Mouse (Mus musculus): ENCODE measurements around the gene Asb18. TPM values are rescaled to one million over a fixed set of nuclear protein-coding genes. Genes with fewer than 3 reads are reported as not detected.

Asb18 gene
- total RNA-seq, 1 experiment = not detected

DNA sequence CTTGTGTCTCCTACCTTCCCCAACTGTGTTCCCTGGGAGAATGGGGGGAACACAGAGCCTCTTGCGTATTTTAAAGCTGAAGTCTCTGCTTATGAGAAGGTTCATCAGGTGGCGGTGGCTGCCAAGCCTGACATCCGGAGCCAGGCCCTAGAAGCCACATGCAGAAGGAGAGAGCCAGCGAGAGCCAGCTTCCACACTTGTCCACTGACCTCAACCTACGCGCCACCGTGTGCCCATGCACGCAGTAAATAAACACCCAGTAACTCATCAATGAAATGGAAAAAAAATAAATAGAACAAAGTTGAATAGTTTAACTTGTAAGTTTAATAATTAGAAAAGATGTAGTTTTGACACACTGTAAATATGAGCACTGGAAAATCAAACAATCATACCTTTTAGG, 104.7 kb downstream of the Asb18 start:
- no peak for TF ChIP-seq ZC3H11A (IDR thresholded peaks at IDR 0.05; ENCODE audit: borderline replicate concordance, low read depth, low read length)
- no peak for TF ChIP-seq ZNF384 (IDR thresholded peaks at IDR 0.05; ENCODE audit: low read depth, low read length)
- TF ChIP-seq CHD2 (IDR thresholded peaks at IDR 0.05; ENCODE audit: low read depth, low read length) = no peak
- TF ChIP-seq MAFK (IDR thresholded peaks at IDR 0.05; ENCODE audit: insufficient read depth, low read depth, low read length) = no peak
- no peak for TF ChIP-seq HCFC1 (IDR thresholded peaks at IDR 0.05; ENCODE audit: borderline replicate concordance, insufficient read depth, low read length)
- Histone ChIP-seq H3K9ac (ENCODE audit: insufficient read depth, low read depth, low read length, poor library complexity, severe bottlenecking) (no peak overlapping the region), H3K27ac (ENCODE audit: insufficient read depth, low read depth, low read length, poor library complexity, severe bottlenecking) (no peak overlapping the region), H3K9me3 (ENCODE audit: control insufficient read depth, insufficient read depth, low read depth, low read length) (no peaks in the 10 kb centered on the region), H3K4me1 (ENCODE audit: control insufficient read depth in 2 of 2, insufficient read depth in 2 of 2, low read length in 2 of 2, poor library complexity in 1 of 2) (peaks cover 4 to 15% of the 10 kb centered on the region in 2 experiments; a peak in 3 of 4 replicates), H3K4me3 (ENCODE audit: insufficient read depth in 1 of 2, low read depth in 1 of 2, low read length in 2 of 2, poor library complexity in 1 of 2, severe bottlenecking in 1 of 2) (no peak overlapping the region), H3K36me3 (ENCODE audit: control insufficient read depth, insufficient read depth, low read length, poor library complexity, severe bottlenecking) (no peaks in the 10 kb centered on the region)
- in situ Hi-C loops (cut with MboI; ENCODE audit: low sequenced_read_pairs in 2 of 2, unreplicated experiment in 2 of 2) = no loop called here
- DNase-seq (ENCODE audit: low read depth, low spot score) = no peak

DNA sequence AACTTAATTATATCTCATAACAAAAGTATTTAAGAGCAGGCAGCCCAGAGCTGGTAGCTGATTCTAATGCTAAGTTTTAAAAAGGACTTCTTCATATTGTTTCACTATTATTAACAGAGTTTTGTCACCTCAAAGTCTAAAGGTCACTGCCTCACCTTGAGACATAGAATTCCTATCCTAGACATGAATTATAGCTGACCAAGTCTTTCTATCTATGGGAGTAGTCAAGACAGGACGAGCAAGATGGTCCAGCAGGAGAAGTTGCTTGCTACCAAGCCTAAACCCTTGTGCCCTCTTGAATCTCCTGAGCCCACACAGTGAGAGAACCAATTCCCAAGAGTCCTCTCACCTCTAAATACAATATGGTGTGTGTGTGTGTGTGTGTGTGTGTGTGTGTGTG, 111.8 kb downstream of the Asb18 start:
- DNase-seq (ENCODE audit: low read depth, low spot score) = no peak
- H3K4me1 ChIP-seq (ENCODE audit: control insufficient read depth in 2 of 2, insufficient read depth in 2 of 2, low read length in 2 of 2, poor library complexity in 1 of 2) = no peaks in the 10 kb centered on the region
- in situ Hi-C loops (cut with MboI; ENCODE audit: low sequenced_read_pairs in 2 of 2, unreplicated experiment in 2 of 2) = no loop called here
- TF ChIP-seq CHD2 (IDR thresholded peaks at IDR 0.05; ENCODE audit: low read depth, low read length) = no peak
- no peak overlapping the region for H3K27ac ChIP-seq (ENCODE audit: insufficient read depth, low read depth, low read length, poor library complexity, severe bottlenecking)
- H3K36me3 ChIP-seq (ENCODE audit: control insufficient read depth, insufficient read depth, low read length, poor library complexity, severe bottlenecking) = no peaks in the 10 kb centered on the region
- H3K4me3 ChIP-seq (ENCODE audit: insufficient read depth in 1 of 2, low read depth in 1 of 2, low read length in 2 of 2, poor library complexity in 1 of 2, severe bottlenecking in 1 of 2) = no peak overlapping the region
- H3K9ac ChIP-seq (ENCODE audit: insufficient read depth, low read depth, low read length, poor library complexity, severe bottlenecking) = no peak overlapping the region
- H3K9me3 ChIP-seq (ENCODE audit: control insufficient read depth, insufficient read depth, low read depth, low read length) = no peaks in the 10 kb centered on the region

DNA sequence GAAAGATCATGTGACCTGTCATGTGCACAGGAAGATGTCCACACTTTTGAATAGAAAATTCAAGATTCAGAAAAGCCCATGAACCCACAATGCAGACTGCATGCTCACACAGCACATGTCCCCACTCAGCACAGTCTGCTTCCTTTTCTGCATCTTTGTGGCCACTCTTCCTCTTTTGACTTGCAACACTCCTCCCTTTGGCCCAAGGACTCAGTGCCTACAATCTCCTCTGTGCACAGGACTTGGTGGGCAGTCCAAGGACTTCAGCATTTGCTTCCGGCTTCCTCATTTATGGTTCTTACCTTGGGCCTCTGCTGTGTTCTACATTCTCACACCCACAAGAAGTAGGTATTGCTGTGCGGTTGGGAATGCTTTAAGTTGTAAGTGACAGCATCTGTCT, 112.2 kb downstream of the Asb18 start:
- TF ChIP-seq HCFC1 (IDR thresholded peaks at IDR 0.05; ENCODE audit: borderline replicate concordance, insufficient read depth, low read length) = no peak
- no peak for TF ChIP-seq ZC3H11A (IDR thresholded peaks at IDR 0.05; ENCODE audit: borderline replicate concordance, low read depth, low read length)

DNA sequence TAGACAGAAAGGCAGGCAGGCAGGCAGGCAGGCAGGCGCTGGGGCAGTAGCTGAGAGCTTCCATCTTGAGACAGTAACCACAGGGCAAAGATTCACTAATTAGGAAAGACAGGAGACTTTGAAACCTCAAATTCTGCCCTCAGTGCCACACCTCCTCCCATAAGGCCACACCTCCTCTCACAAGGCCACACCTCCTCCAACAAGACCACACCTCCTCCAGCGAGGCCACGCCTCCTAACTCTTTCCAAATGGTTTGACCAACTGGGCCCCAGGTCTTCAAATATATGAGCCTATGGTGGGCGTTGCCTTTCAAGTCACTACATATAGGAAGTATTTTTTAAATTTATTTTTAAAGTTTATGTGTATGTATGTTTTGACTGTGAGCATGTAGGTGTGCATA, 113.1 kb downstream of the Asb18 start:
- in situ Hi-C loops (cut with MboI; ENCODE audit: low sequenced_read_pairs in 2 of 2, unreplicated experiment in 2 of 2) = no loop called here
- H3K4me3 ChIP-seq (ENCODE audit: insufficient read depth in 1 of 2, low read depth in 1 of 2, low read length in 2 of 2, poor library complexity in 1 of 2, severe bottlenecking in 1 of 2) = no peak overlapping the region
- TF ChIP-seq ZNF384 (IDR thresholded peaks at IDR 0.05; ENCODE audit: low read depth, low read length) (no peak), ZC3H11A (IDR thresholded peaks at IDR 0.05; ENCODE audit: borderline replicate concordance, low read depth, low read length) (no peak)
- no peak overlapping the region for H3K27ac ChIP-seq (ENCODE audit: insufficient read depth, low read depth, low read length, poor library complexity, severe bottlenecking)
- H3K9ac ChIP-seq (ENCODE audit: insufficient read depth, low read depth, low read length, poor library complexity, severe bottlenecking) = no peak overlapping the region
- no peaks in the 10 kb centered on the region for H3K36me3 ChIP-seq (ENCODE audit: control insufficient read depth, insufficient read depth, low read length, poor library complexity, severe bottlenecking)
- H3K9me3 ChIP-seq (ENCODE audit: control insufficient read depth, insufficient read depth, low read depth, low read length) = no peaks in the 10 kb centered on the region
- peak; percentile 57 for DNase-seq (ENCODE audit: low read depth, low spot score)
- no peaks in the 10 kb centered on the region for H3K4me1 ChIP-seq (ENCODE audit: control insufficient read depth in 2 of 2, insufficient read depth in 2 of 2, low read length in 2 of 2, poor library complexity in 1 of 2)

More for the DNA sequence above, 112.2 kb downstream of the Asb18 start:
- no peak for DNase-seq (ENCODE audit: low read depth, low spot score)
- Histone ChIP-seq H3K9me3 (ENCODE audit: control insufficient read depth, insufficient read depth, low read depth, low read length) (no peaks in the 10 kb centered on the region), H3K4me3 (ENCODE audit: insufficient read depth in 1 of 2, low read depth in 1 of 2, low read length in 2 of 2, poor library complexity in 1 of 2, severe bottlenecking in 1 of 2) (no peak overlapping the region), H3K36me3 (ENCODE audit: control insufficient read depth, insufficient read depth, low read length, poor library complexity, severe bottlenecking) (no peaks in the 10 kb centered on the region), H3K9ac (ENCODE audit: insufficient read depth, low read depth, low read length, poor library complexity, severe bottlenecking) (no peak overlapping the region), H3K27ac (ENCODE audit: insufficient read depth, low read depth, low read length, poor library complexity, severe bottlenecking) (no peak overlapping the region), H3K4me1 (ENCODE audit: control insufficient read depth in 2 of 2, insufficient read depth in 2 of 2, low read length in 2 of 2, poor library complexity in 1 of 2) (no peaks in the 10 kb centered on the region)
- in situ Hi-C loops (cut with MboI; ENCODE audit: low sequenced_read_pairs in 2 of 2, unreplicated experiment in 2 of 2) = no loop called here

Other genes starting within 250 kb of the Asb18 start
- gene Gbx2, start 83.5 kb downstream of the Asb18 start, total RNA-seq (2012; rRNA removed) = 25.8 and 27.9 TPM in 2 replicates
- gene Iqca, start 138.7 kb upstream of the Asb18 start, total RNA-seq (2012; rRNA removed) = 0.21 and 0.27 TPM in 2 replicates
- 2.2 and 3.8 TPM in 2 replicates for gene Ackr3, start 189.3 kb upstream of the Asb18 start, total RNA-seq (2012; rRNA removed)

All from ES-E14 (cell line).